Mouse (Mus musculus) spleen, postnatal 10 days (tissue): ENCODE measurements at regions not wholly inside any gene's neighbourhood (a gene's known extent, or its start where the extent isn't known, plus 50 kb on each side); places are given as distances from the start of the nearest gene placed in this dataset.
"Not testable (repeated sequence)": the region's sequence is repeated elsewhere in the genome, so short reads cannot be mapped to it uniquely, and the experiment has no call there.

Experiments used
- DNase-seq, 2 experiments: peaks; one replicate each; pipeline ENCODE4 v3.0.0; 2021 to 2022; ENCODE audit warnings: low spot score in 2 of 2

GRCm38 (mm10) chr13:72541706-72542105, 86.9 kb upstream of the Irx2 start:
- no peak for DNase-seq

GRCm38 (mm10) chr13:72557951-72558350, 70.7 kb upstream of the Irx2 start:
- DNase-seq: no peak

GRCm38 (mm10) chr13:72571871-72572270, 56.7 kb upstream of the Irx2 start:
- no peak for DNase-seq

- no peak for DNase-seq
Measured at GRCm38 (mm10) chr13:72572846-72573245, 55.8 kb upstream of the Irx2 start.

- not testable (repeated sequence) for DNase-seq
Measured at GRCm38 (mm10) chr13:72574126-72574525, 54.5 kb upstream of the Irx2 start.

- DNase-seq: no peak
Measured at GRCm38 (mm10) chr13:72576485-72576884, 52.1 kb upstream of the Irx2 start.

- DNase-seq: no peak
Measured at GRCm38 (mm10) chr13:72578416-72578815, 50.2 kb upstream of the Irx2 start.
